Mouse (Mus musculus): ENCODE results near the gene Irgc1. TPM values are rescaled to one million over a fixed set of nuclear protein-coding genes. Genes with fewer than 3 reads are reported as not detected.

Irgc1 gene
- total RNA-seq, 2 experiments from 2014 or later, result not detected

GRCm38 (mm10) chr7:24442313-24442712 lies 9.8 kb downstream of the Irgc1 start:
- no peak for DNase-seq
- intact Hi-C loops (cut with DNase I), result no loop called here

- peak; percentile 70 to 79 for DNase-seq
- intact Hi-C loops (cut with DNase I), result loop anchor here (2.0 kb wide), 1 partner anchor 31 kb away; no protein-coding TSS in a partner anchor
Measured at GRCm38 (mm10) chr7:24441785-24442184, 10.3 kb downstream of the Irgc1 start.

- intact Hi-C loops (cut with DNase I), result loop anchor here (2.0 kb wide), 1 partner anchor 33 kb away; no protein-coding TSS in a partner anchor
- no peak for DNase-seq
Measured at GRCm38 (mm10) chr7:24439891-24440290, 12.2 kb downstream of the Irgc1 start.

DNA sequence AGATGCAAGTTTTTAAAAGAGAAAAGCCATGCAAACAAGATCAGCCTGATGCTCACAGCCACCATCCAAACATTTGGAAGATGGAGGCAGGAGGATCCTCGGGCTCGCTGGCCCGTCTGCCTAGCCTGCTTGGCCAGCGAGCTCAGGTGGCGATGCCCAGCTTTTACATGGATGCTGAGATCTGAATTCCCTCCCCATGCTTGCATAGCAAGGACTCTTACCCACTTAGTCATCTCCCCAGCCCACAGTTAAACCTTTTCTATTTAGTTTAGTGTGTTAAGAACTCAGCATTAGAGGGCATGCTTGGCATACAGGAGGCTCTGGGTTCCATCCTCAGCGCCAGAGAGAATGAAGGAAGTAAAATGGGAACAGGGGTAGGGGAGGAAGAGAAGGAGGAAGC lies 12.9 kb downstream of the Irgc1 start:
- no peak for DNase-seq
- intact Hi-C loops (cut with DNase I), result no loop called here

- peak; percentile 49 to 64 for DNase-seq
- intact Hi-C loops (cut with DNase I), result no loop called here
Measured at GRCm38 (mm10) chr7:24437981-24438380, 14.1 kb downstream of the Irgc1 start.

GRCm38 (mm10) chr7:24435305-24435704 lies 16.8 kb downstream of the Irgc1 start:
- intact Hi-C loops (cut with DNase I), result no loop called here
- DNase-seq, result no peak

- DNase-seq, result no peak
Measured at GRCm38 (mm10) chr7:24431713-24432112, 20.4 kb downstream of the Irgc1 start.

DNA sequence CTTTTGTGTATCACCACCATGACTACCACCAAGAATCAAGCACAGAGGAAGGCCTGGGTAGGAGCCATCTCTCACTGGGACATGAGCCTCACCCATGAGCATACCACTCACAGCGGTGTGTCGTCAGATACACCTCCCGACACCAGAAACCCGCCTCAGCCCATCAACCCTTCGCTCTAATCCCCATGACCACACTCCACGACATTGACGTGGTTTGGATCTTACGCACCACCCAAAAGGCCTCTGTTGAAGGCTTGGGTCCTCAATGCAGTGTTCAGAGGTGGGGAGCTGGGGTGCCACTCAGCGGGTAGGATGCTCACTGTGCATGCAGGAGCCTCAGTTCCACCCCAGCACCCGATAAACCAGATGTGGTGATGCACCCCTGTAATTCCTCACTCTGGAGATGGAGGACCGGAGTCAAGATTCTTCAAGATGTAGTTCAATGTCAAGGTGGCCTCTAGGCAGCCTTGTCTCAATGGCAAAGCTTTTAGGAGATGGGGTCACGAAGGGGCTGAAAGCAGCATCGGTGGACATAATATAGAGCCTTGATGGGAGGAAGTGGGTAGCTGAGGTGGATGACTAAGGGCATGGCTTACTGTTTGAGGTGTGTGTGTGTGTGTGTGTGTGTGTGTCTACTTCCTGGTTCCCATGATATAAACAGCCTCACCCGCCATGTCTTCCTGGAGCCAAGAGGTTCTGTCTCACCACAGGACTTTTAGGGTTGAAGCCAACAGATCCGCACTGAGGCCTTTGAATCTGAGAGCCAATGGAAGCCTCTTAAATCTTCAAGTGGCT lies 21.3 kb downstream of the Irgc1 start:
- intact Hi-C loops (cut with DNase I), result no loop called here
- no peak for DNase-seq

More at GRCm38 (mm10) chr7:24431713-24432112, 20.4 kb downstream of the Irgc1 start:
- intact Hi-C loops (cut with DNase I), result no loop called here

DNA sequence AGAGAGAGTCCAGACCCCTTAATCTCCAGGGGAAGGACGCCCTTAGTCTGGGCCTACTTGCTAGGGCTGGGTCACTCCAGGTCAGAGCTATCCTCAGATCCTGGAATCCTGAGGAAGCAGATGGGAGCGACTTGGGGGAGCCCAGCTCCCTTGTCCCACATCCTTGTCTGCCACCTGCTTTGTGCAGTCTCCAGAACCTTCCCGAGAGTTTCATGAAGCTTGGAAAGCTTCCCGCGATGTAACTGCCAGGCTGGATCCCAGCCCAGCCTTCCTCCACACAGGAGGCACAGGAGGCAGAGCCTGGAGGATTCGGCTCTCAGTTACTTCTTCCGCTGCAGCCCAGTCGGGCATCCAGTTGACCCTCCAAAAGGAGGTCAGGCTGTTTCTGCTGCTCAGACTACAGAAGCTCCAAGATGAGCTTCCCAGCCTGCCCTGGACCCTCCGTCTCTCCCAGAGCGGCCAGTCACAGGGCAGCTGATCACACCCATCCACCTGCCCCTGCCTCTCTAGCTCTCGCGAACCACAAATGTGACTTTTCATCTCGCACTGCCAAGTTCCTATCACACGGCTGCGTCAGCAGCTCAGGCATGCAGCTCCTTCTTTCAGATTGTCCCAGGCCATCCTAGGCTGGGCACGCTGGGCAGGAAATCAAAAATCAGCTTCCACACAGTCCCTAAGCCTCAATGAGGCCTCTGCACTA lies 22.5 kb downstream of the Irgc1 start:
- intact Hi-C loops (cut with DNase I), result no loop called here
- DNase-seq, result peak; percentile 60 to 68

DNA sequence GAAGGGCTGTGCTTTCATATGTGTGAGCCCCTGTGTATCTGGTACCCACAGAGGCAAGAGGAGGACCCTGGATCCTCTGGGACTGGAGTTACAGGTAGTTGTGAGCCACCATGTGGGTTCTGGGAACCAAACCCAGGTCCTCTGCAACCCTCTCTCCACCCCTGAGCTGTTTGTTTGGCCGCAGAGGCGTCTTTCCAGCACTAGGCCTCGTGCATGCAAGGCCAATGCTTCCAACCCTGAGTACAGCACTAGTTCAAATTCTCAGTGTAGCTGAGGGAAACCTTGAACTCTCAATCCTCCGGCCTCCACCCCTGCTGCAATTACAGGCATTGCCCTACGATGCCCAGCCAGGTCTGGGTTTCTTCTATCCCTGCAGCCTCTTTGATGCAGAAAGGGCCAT lies 23.4 kb downstream of the Irgc1 start:
- intact Hi-C loops (cut with DNase I), result no loop called here
- DNase-seq, result no peak

DNA sequence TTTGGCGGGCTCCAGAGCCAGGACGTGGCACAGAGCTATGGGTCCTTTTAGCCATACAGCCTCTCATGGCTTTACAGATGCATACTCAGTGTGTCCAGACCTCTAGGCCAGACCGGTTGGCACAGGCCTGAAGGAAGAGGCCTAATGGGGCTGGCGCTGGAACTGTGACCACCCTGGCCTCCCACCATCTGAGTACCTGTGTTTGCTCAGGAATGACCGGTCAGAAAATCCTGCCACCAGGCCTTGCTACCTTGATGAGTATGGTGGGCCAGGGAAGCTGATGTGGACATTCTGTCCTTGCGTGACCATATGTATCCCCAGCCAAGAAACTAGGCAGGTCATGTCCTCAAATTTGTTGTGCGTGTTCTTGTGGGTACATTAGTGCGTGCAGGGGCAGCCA lies 24.9 kb downstream of the Irgc1 start:
- DNase-seq, result no peak
- intact Hi-C loops (cut with DNase I), result no loop called here

DNA sequence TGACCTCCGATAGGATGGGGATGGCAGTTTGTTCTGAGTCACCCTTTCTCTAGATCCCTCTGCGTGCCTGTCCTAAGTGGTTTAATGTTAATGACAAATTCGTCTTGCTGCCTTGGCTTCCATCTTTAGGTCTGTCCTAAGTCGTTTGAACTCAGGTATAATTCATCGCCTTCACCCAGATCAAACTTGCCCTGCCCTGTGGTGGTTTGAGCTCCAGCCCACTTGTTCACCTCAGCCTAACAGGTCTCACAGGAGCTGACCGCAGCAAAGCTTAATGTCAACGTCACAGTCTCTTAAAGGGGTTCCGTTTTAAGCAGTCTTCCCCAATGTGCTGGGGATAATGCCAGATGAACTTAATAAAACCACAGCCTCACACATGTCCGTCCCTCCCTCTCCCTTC lies 26.2 kb downstream of the Irgc1 start:
- no peak for DNase-seq
- intact Hi-C loops (cut with DNase I), result no loop called here

GRCm38 (mm10) chr7:24423956-24424732 lies 28.0 kb downstream of the Irgc1 start:
- intact Hi-C loops (cut with DNase I), result no loop called here
- peak; percentile 75 to 76 for DNase-seq

- DNase-seq, result no peak
Measured at GRCm38 (mm10) chr7:24423107-24423763, 28.9 kb downstream of the Irgc1 start.

DNA sequence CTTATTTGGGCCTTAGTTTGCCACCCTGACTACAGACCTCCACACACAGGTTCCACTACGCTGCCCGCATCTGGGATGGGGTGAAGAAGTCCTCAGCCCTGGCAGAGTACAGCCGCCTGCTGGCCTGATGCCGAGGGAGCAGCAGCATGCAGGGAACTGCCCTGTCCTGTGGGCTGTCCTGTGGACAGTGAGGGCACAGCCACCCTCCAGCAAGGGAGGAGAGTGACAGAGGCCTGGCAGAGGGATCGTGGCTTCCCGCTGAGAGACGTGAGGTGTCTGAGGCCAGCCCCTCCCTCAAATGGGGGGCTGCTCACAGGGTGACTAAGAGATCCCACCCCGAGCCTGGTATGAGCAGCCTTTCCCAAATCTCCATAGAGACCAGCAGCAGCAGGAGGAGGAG lies 29.8 kb downstream of the Irgc1 start:
- no peak for DNase-seq
- intact Hi-C loops (cut with DNase I), result no loop called here

More at GRCm38 (mm10) chr7:24423107-24423763, 28.9 kb downstream of the Irgc1 start:
- intact Hi-C loops (cut with DNase I), result no loop called here

GRCm38 (mm10) chr7:24421648-24422047 lies 30.4 kb downstream of the Irgc1 start:
- DNase-seq, result no peak
- intact Hi-C loops (cut with DNase I), result no loop called here

DNA sequence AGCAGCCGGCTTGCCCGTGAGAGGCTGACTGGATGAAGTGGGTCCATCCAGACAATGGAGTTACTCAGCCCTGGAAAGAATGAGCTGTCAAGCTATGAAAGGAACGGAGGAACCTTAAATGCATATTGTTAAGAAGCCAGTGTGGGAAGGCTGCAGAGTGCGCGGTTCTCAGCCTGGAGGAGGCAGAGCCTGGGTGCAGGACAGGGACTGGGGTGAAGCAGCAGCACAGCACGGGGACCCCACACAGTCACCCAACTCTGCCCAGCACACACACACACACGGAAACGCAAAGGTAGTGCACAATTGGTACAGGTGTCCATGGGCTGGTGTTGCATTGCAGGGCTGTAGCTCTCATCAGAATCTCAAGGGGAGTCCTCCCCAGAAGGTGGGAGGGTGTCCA lies 32.5 kb downstream of the Irgc1 start:
- intact Hi-C loops (cut with DNase I), result no loop called here
- no peak for DNase-seq

DNA sequence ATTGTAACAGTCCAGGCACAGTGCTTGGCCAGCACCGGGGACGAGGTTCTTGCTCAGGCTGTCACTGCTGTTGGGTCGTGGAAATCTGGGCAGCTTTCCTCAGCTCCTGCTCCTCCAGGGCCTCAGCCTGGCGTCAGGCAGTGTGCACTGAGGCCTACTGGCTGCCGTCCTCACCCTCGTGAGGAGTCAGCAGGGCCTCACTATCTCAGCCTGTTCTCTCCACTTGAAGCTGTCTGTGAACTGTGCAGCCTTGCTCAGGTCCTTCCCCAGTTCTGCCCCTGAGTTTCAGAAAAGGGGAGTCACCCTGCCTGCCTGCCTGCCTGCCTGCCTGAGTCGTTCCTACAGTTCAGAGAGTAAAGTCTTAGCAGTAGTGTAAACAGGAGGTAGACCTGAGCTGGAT lies 36.8 kb downstream of the Irgc1 start:
- intact Hi-C loops (cut with DNase I), result no loop called here
- DNase-seq, result peak in 1 of 2 experiments; percentile 20

- no peak for DNase-seq
- intact Hi-C loops (cut with DNase I), result no loop called here
Measured at GRCm38 (mm10) chr7:24413630-24414029, 38.5 kb downstream of the Irgc1 start.

DNA sequence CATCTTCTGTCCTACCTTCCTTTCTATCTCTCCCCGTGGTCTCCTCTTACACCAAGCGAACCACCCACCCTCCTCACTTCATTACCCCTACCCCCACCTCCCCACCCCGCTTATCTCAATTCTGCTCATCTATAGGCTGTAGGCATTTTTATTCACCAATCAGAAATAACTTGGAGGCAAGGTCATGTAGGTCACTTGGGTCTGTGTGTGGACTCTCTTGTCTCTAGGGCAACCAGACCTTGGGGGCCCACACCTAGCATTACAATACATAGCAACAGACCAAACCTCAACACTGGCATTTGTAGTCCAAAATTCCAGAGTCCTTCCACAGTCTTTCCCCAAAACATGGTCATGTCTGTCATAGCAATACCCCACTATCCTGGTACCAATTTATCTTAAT lies 41.3 kb downstream of the Irgc1 start:
- intact Hi-C loops (cut with DNase I), result no loop called here
- no peak for DNase-seq

GRCm38 (mm10) chr7:24410123-24410522 lies 42.0 kb downstream of the Irgc1 start:
- intact Hi-C loops (cut with DNase I), result no loop called here
- DNase-seq, result no peak

All from heart, postnatal 10 days (tissue).